Mouse (Mus musculus): ENCODE results near the gene Atp2a3.
A peak's percentile ranks its signal among the peaks of the same experiment; 100 is the strongest.

- TF ChIP-seq CTCF (IDR thresholded peaks at IDR 0.05; ENCODE audit: low read depth), result peak; percentile 99
- no peak for TF ChIP-seq EP300 (IDR thresholded peaks at IDR 0.05; ENCODE audit: low read depth)
Measured at GRCm38 (mm10) chr11:72926226-72926890, 34.6 kb upstream of the Atp2a3 start.
